Mouse (Mus musculus): ENCODE data around the gene Jpt2. TPM values are rescaled to one million over a fixed set of nuclear protein-coding genes. Genes with fewer than 3 reads are reported as not detected.

The Jpt2 gene
- polyA plus RNA-seq, 2 experiments: 24.3 to 31.6 TPM

DNA sequence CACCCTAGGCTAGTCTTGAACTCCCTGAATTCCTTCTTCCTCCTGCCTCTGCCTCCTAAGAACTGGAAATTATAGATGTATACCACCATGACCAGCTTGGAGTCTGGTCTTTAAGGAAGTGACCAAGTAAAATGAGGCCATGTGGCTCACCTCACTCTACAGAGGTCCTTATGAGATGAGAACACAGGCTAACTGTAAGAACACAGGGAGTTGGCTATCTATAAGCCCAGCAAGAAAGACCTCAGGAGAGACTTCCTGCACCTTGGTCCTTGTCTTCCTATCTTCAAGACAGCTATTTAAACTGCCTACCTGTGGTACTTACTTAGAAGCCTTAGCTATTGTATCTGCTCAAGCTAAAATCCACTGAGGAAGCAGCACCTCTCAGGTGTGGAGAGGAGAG, 46.5 kb downstream of the Jpt2 start:
- DNase-seq (ENCODE audit: low read depth in 3 of 3, low spot score in 3 of 3) (no peak), ATAC-seq (ENCODE audit: insufficient read depth) (no peak)
- Histone ChIP-seq H3K4me1 (replicated peaks; ENCODE audit: control insufficient read depth in 2 of 2, insufficient read depth in 2 of 2, low read length in 1 of 2) (no peaks in the 10 kb centered on the region), H3K4me3 (ENCODE audit: insufficient read depth in 1 of 2, low read depth in 2 of 2, low read length in 2 of 2) (no peak overlapping the region), H3K9ac (replicated peaks) (no peak overlapping the region), H3K27me3 (ENCODE audit: control insufficient read depth, insufficient read depth, low read length) (no peaks in the 10 kb centered on the region), H3K36me3 (replicated peaks; ENCODE audit: control insufficient read depth, insufficient read depth, low read depth) (peaks cover 84% of the 10 kb centered on the region), H3K4me2 (ENCODE audit: low read depth) (no peak overlapping the region), H3K27ac (no peak overlapping the region), H3K9me3 (ENCODE audit: control insufficient read depth, low read length) (no peaks in the 10 kb centered on the region)
- TF ChIP-seq EP300 (IDR thresholded peaks at IDR 0.05; ENCODE audit: low read depth) (no peak), CTCF (IDR thresholded peaks at IDR 0.05; ENCODE audit: low read depth) (no peak)

DNA sequence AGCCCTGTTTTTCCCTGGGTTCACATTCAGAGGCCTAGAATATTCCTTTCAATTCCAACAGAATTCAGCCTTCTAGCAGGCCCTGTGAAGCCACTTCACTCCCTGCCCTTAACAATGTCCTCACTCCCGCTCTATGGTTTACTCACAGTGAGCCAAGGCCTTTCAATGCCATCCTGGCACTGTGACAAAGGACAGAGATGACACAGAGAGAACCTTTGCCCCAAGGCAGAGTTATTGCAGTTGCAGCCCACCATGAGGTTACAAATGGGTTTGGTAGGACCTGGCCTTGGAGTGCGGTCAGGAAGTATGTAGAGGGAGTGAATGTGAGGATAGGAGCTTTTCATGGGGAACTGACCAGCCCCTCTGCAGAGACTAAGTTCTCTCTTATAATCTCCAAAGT, 52.9 kb downstream of the Jpt2 start:
- no peak for DNase-seq (ENCODE audit: low read depth in 3 of 3, low spot score in 3 of 3)
- no peak for TF ChIP-seq CTCF (IDR thresholded peaks at IDR 0.05; ENCODE audit: low read depth)
- TF ChIP-seq EP300 (IDR thresholded peaks at IDR 0.05; ENCODE audit: low read depth): no peak
- Histone ChIP-seq H3K27ac (no peak overlapping the region), H3K4me2 (ENCODE audit: low read depth) (no peak overlapping the region), H3K4me3 (ENCODE audit: insufficient read depth in 1 of 2, low read depth in 2 of 2, low read length in 2 of 2) (no peak overlapping the region), H3K27me3 (ENCODE audit: control insufficient read depth, insufficient read depth, low read length) (no peaks in the 10 kb centered on the region), H3K36me3 (replicated peaks; ENCODE audit: control insufficient read depth, insufficient read depth, low read depth) (peaks cover 85% of the 10 kb centered on the region), H3K9ac (replicated peaks) (no peak overlapping the region), H3K4me1 (replicated peaks; ENCODE audit: control insufficient read depth in 2 of 2, insufficient read depth in 2 of 2, low read length in 1 of 2) (peaks cover 15 to 16% of the 10 kb centered on the region in 2 experiments), H3K9me3 (ENCODE audit: control insufficient read depth, low read length) (no peaks in the 10 kb centered on the region)
- ATAC-seq (ENCODE audit: insufficient read depth): no peak
- 95% methylated on average over 2 of the region's 2 CpGs for WGBS (ENCODE audit: insufficient replicate concordance)

GRCm38 (mm10) chr17:24903767-24904166, 56.7 kb downstream of the Jpt2 start:
- Histone ChIP-seq H3K4me1 (replicated peaks; ENCODE audit: control insufficient read depth in 2 of 2, insufficient read depth in 2 of 2, low read length in 1 of 2) (peaks cover 26 to 28% of the 10 kb centered on the region in 2 experiments), H3K4me2 (ENCODE audit: low read depth) (peak overlapping the region; percentile 81), H3K4me3 (ENCODE audit: insufficient read depth in 1 of 2, low read depth in 2 of 2, low read length in 2 of 2) (no peak overlapping the region), H3K27me3 (ENCODE audit: control insufficient read depth, insufficient read depth, low read length) (no peaks in the 10 kb centered on the region), H3K27ac (peak overlapping the region; percentile 99), H3K9me3 (ENCODE audit: control insufficient read depth, low read length) (no peaks in the 10 kb centered on the region), H3K9ac (replicated peaks) (peak overlapping the region; percentile 67), H3K36me3 (replicated peaks; ENCODE audit: control insufficient read depth, insufficient read depth, low read depth) (peaks cover 89% of the 10 kb centered on the region)
- no peak for ATAC-seq (ENCODE audit: insufficient read depth)
- no peak for DNase-seq (ENCODE audit: low read depth in 3 of 3, low spot score in 3 of 3)
- TF ChIP-seq CTCF (IDR thresholded peaks at IDR 0.05; ENCODE audit: low read depth) (no peak), EP300 (IDR thresholded peaks at IDR 0.05; ENCODE audit: low read depth) (no peak)
- WGBS (ENCODE audit: insufficient replicate concordance): 85% methylated on average over 9 of the region's 9 CpGs

DNA sequence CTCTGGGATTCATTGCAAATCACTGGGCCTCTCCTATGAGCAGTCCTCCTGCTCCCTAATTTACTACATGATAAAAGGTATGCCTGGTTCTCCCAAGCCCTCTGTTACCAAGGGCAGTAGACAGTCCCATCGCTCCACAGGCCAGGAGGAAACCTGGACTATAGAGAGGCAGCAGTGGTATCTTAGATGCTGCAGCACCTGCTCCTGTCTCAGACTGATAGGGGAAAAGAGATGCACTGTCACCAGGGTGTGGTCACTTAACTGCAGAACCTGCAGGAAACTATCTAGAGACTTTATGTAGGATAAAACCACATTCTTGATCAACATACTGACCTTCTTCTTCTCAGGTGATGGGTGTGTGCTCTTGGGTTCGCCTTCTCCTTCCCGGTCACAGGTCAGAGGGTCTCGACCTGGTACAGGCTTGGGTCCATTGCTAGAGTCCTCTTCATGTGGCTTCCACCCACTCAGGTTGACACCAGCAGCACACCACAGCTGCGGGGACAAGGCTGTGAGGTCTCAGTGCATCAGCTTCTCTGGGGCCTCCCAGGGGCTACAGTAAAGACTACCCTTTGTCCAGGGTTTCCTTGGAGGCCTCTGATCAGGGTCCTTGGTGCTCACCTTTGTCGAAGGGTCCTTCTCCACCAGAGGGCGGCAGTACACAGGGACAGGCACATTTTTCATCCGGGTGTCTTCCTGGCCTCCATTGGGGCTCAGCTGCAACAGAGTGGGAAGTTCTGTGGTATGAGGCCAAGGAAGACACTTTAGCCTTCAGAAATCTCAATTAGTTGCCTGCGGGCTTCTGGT, 57.6 kb downstream of the Jpt2 start:
- DNase-seq (ENCODE audit: low read depth in 3 of 3, low spot score in 3 of 3): peak; percentile 90 to 93 (median 92)
- Histone ChIP-seq H3K9ac (replicated peaks) (peak overlapping the region; percentile 67), H3K9me3 (ENCODE audit: control insufficient read depth, low read length) (no peaks in the 10 kb centered on the region), H3K27me3 (ENCODE audit: control insufficient read depth, insufficient read depth, low read length) (no peaks in the 10 kb centered on the region), H3K27ac (peak overlapping the region; percentile 99), H3K36me3 (replicated peaks; ENCODE audit: control insufficient read depth, insufficient read depth, low read depth) (peaks cover 86% of the 10 kb centered on the region), H3K4me1 (replicated peaks; ENCODE audit: control insufficient read depth in 2 of 2, insufficient read depth in 2 of 2, low read length in 1 of 2) (peaks cover 26 to 28% of the 10 kb centered on the region in 2 experiments), H3K4me2 (ENCODE audit: low read depth) (peak overlapping the region; percentile 81), H3K4me3 (ENCODE audit: insufficient read depth in 1 of 2, low read depth in 2 of 2, low read length in 2 of 2) (peak overlapping the region; percentile 28 to 43)
- TF ChIP-seq EP300 (IDR thresholded peaks at IDR 0.05; ENCODE audit: low read depth) (peak; percentile 100), CTCF (IDR thresholded peaks at IDR 0.05; ENCODE audit: low read depth) (peak; percentile 84)
- WGBS (ENCODE audit: insufficient replicate concordance): 25% methylated on average over 9 of the region's 9 CpGs
- ATAC-seq (ENCODE audit: insufficient read depth): peak; percentile 99

GRCm38 (mm10) chr17:24902124-24902523, 58.4 kb downstream of the Jpt2 start:
- DNase-seq (ENCODE audit: low read depth in 3 of 3, low spot score in 3 of 3) (no peak), ATAC-seq (ENCODE audit: insufficient read depth) (no peak; the same call in 1 of the 2 replicates)
- Histone ChIP-seq H3K4me2 (ENCODE audit: low read depth) (peak overlapping the region; percentile 81), H3K4me1 (replicated peaks; ENCODE audit: control insufficient read depth in 2 of 2, insufficient read depth in 2 of 2, low read length in 1 of 2) (peaks cover 28 to 33% of the 10 kb centered on the region in 2 experiments), H3K4me3 (ENCODE audit: insufficient read depth in 1 of 2, low read depth in 2 of 2, low read length in 2 of 2) (0 out of 4 replicates have a peak overlapping the region, but pooled peaks of 1 of the 2 experiments have one; percentile 11), H3K36me3 (replicated peaks; ENCODE audit: control insufficient read depth, insufficient read depth, low read depth) (peaks cover 84% of the 10 kb centered on the region), H3K27me3 (ENCODE audit: control insufficient read depth, insufficient read depth, low read length) (no peaks in the 10 kb centered on the region), H3K9ac (replicated peaks) (peak overlapping the region; percentile 33), H3K27ac (peak overlapping the region; percentile 99), H3K9me3 (ENCODE audit: control insufficient read depth, low read length) (no peaks in the 10 kb centered on the region)
- TF ChIP-seq CTCF (IDR thresholded peaks at IDR 0.05; ENCODE audit: low read depth) (no peak), EP300 (IDR thresholded peaks at IDR 0.05; ENCODE audit: low read depth) (no peak)
- 84% methylated on average over 5 of the region's 5 CpGs for WGBS (ENCODE audit: insufficient replicate concordance)

Measured in liver, embryonic 14.5 days (tissue).